25 mouse cellular contexts compared by ENCODE assay signal in genomic region chr10:39547369-39548074, GRCm38 (mm10).
DNase-seq lines count a peak whose midpoint lies in the region; ATAC-seq and TF ChIP-seq lines count a peak whose summit lies in the region.
"Had no signal": no experiment of that assay in that cellular context is flagged by ENCODE, and none has a peak within 500 bp of the region (broad histone marks: within the 10 kb centered on the region; RNA-seq: fewer than 3 reads in every experiment).

No protein-coding gene starts in this region.

- H3K9ac ChIP-seq in heart, embryonic 12.5 days = no peak overlapping the region
- H3K9ac ChIP-seq in liver, postnatal 0 days (replicated peaks) = no peak overlapping the region
- H3K9ac ChIP-seq in liver, embryonic 11.5 days (ENCODE audit: low read depth, low read length) = no peak overlapping the region
- no peak overlapping the region for H3K9ac ChIP-seq in forebrain, embryonic 15.5 days (replicated peaks)
- H3K9ac ChIP-seq in kidney, embryonic 16.5 days (replicated peaks; ENCODE audit: low read length) = no peak overlapping the region
- H3K9ac ChIP-seq: embryonic facial prominence, embryonic 12.5 days; liver, embryonic 12.5 days; midbrain, embryonic 12.5 days had no signal

- no peak overlapping the region for H3K4me2 ChIP-seq in heart, embryonic 12.5 days
- no peak overlapping the region for H3K4me2 ChIP-seq in liver, postnatal 0 days (ENCODE audit: low read depth, low read length)
- no peak overlapping the region for H3K4me2 ChIP-seq in liver, embryonic 11.5 days
- no peak overlapping the region for H3K4me2 ChIP-seq in forebrain, embryonic 15.5 days (replicated peaks)
- H3K4me2 ChIP-seq in kidney, embryonic 16.5 days (replicated peaks; ENCODE audit: low read depth, low read length) = no peak overlapping the region
- H3K4me2 ChIP-seq: embryonic facial prominence, embryonic 12.5 days; liver, embryonic 12.5 days; midbrain, embryonic 12.5 days had no signal

- peaks cover 7% of the 10 kb centered on the region for H3K36me3 ChIP-seq in heart, embryonic 12.5 days
- no peaks in the 10 kb centered on the region for H3K36me3 ChIP-seq in liver, postnatal 0 days (replicated peaks; ENCODE audit: insufficient read depth, low read length)
- peaks cover 2% of the 10 kb centered on the region; the same call in 1 of the 2 replicates for H3K36me3 ChIP-seq in liver, embryonic 11.5 days (ENCODE audit: control insufficient read depth, insufficient read depth, low read length)
- H3K36me3 ChIP-seq in forebrain, embryonic 15.5 days = 0 out of 2 replicates have a peak, but pooled peaks cover 4% of the 10 kb centered on the region
- H3K36me3 ChIP-seq in limb, embryonic 10.5 days = 0 out of 2 replicates have a peak, but pooled peaks cover 3% of the 10 kb centered on the region
- no peaks in the 10 kb centered on the region; the same call in 1 of the 2 replicates for H3K36me3 ChIP-seq in kidney, embryonic 16.5 days (ENCODE audit: insufficient read depth, low read length)
- H3K36me3 ChIP-seq: embryonic facial prominence, embryonic 12.5 days had no signal

- H3K4me3 ChIP-seq in heart, embryonic 12.5 days = no peak overlapping the region
- no peak overlapping the region for H3K4me3 ChIP-seq in liver, postnatal 0 days (ENCODE audit: low read depth, low read length)
- H3K4me3 ChIP-seq in liver, embryonic 11.5 days (ENCODE audit: low read depth, low read length) = no peak overlapping the region
- no peak overlapping the region for H3K4me3 ChIP-seq in forebrain, embryonic 15.5 days
- H3K4me3 ChIP-seq in limb, embryonic 10.5 days = no peak overlapping the region
- no peak overlapping the region for H3K4me3 ChIP-seq in kidney, embryonic 16.5 days (ENCODE audit: low read length)
- H3K4me3 ChIP-seq: embryonic facial prominence, embryonic 12.5 days; gastrocnemius, adult 2 months; heart, embryonic 10.5 days; left cerebral cortex, adult 2 months; liver, embryonic 12.5 days; midbrain, embryonic 12.5 days had no signal

- peaks cover 26% of the 10 kb centered on the region for H3K4me1 ChIP-seq in heart, embryonic 12.5 days (replicated peaks)
- 0 out of 2 replicates have a peak, but pooled peaks cover 3% of the 10 kb centered on the region for H3K4me1 ChIP-seq in liver, postnatal 0 days (ENCODE audit: insufficient read depth)
- 0 out of 2 replicates have a peak, but pooled peaks cover 3% of the 10 kb centered on the region for H3K4me1 ChIP-seq in liver, embryonic 11.5 days (replicated peaks; ENCODE audit: control insufficient read depth, insufficient read depth, low read length)
- peaks cover 58% of the 10 kb centered on the region for H3K4me1 ChIP-seq in forebrain, embryonic 15.5 days
- H3K4me1 ChIP-seq in limb, embryonic 10.5 days = peaks cover 50% of the 10 kb centered on the region
- peaks cover 34% of the 10 kb centered on the region for H3K4me1 ChIP-seq in kidney, embryonic 16.5 days (ENCODE audit: insufficient read depth, low read length)
- H3K4me1 ChIP-seq: liver, embryonic 12.5 days had no signal

- WGBS in heart, embryonic 12.5 days = 81% methylated on average over 3 of the region's 3 CpGs
- 60% methylated on average over 3 of the region's 3 CpGs for WGBS in liver, postnatal 0 days (ENCODE audit: insufficient replicate concordance)
- WGBS in liver, embryonic 11.5 days = 69% methylated on average over 3 of the region's 3 CpGs
- 67% methylated on average over 3 of the region's 3 CpGs for WGBS in forebrain, embryonic 15.5 days
- 68% methylated on average over 3 of the region's 3 CpGs for WGBS in limb, embryonic 10.5 days
- WGBS in kidney, embryonic 16.5 days = 89% methylated on average over 3 of the region's 3 CpGs

- H3K27me3 ChIP-seq in heart, embryonic 12.5 days (replicated peaks) = no peaks in the 10 kb centered on the region
- H3K27me3 ChIP-seq in liver, postnatal 0 days (ENCODE audit: insufficient read depth, low read length) = no peaks in the 10 kb centered on the region
- no peaks in the 10 kb centered on the region for H3K27me3 ChIP-seq in liver, embryonic 11.5 days (replicated peaks; ENCODE audit: control insufficient read depth, insufficient read depth, low read length)
- H3K27me3 ChIP-seq in forebrain, embryonic 15.5 days = no peaks in the 10 kb centered on the region
- no peaks in the 10 kb centered on the region for H3K27me3 ChIP-seq in limb, embryonic 10.5 days (ENCODE audit: low read depth, poor library complexity, severe bottlenecking)
- no peaks in the 10 kb centered on the region for H3K27me3 ChIP-seq in kidney, embryonic 16.5 days (ENCODE audit: insufficient read depth, low read length)
- H3K27me3 ChIP-seq: embryonic facial prominence, embryonic 12.5 days; liver, embryonic 12.5 days; midbrain, embryonic 12.5 days had no signal

- H3K27ac ChIP-seq in heart, embryonic 12.5 days (ENCODE audit: poor library complexity, severe bottlenecking) = no peak overlapping the region
- no peak overlapping the region for H3K27ac ChIP-seq in liver, postnatal 0 days (ENCODE audit: low read depth)
- no peak overlapping the region for H3K27ac ChIP-seq in liver, embryonic 11.5 days (ENCODE audit: low read depth, low read length)
- peak overlapping the region; percentile 67 for H3K27ac ChIP-seq in forebrain, embryonic 15.5 days (replicated peaks)
- peak overlapping the region; percentile 46 for H3K27ac ChIP-seq in limb, embryonic 10.5 days
- no peak overlapping the region for H3K27ac ChIP-seq in kidney, embryonic 16.5 days (ENCODE audit: low read length)
- H3K27ac ChIP-seq: gastrocnemius, adult 2 months; heart, embryonic 10.5 days; kidney, postnatal 0 days; left cerebral cortex, adult 2 months; liver, embryonic 12.5 days had no signal

- no peaks in the 10 kb centered on the region for H3K9me3 ChIP-seq in heart, embryonic 12.5 days (replicated peaks)
- no peaks in the 10 kb centered on the region for H3K9me3 ChIP-seq in liver, postnatal 0 days (ENCODE audit: low read length)
- no peaks in the 10 kb centered on the region for H3K9me3 ChIP-seq in liver, embryonic 11.5 days (ENCODE audit: control insufficient read depth, low read length)
- no peaks in the 10 kb centered on the region for H3K9me3 ChIP-seq in forebrain, embryonic 15.5 days
- no peaks in the 10 kb centered on the region for H3K9me3 ChIP-seq in limb, embryonic 10.5 days (replicated peaks)
- H3K9me3 ChIP-seq in kidney, embryonic 16.5 days (ENCODE audit: low read length) = no peaks in the 10 kb centered on the region
- H3K9me3 ChIP-seq: embryonic facial prominence, embryonic 12.5 days; heart, embryonic 10.5 days; liver, embryonic 12.5 days; midbrain, embryonic 12.5 days had no signal

- no peak for TF ChIP-seq EP300 in liver, postnatal 0 days (IDR thresholded peaks at IDR 0.05; ENCODE audit: low read depth)

- no peak for ATAC-seq in heart, embryonic 12.5 days (ENCODE audit: insufficient number of reproducible peaks, low FRiP score)
- 0 out of 2 replicates have a peak, but pooled peaks have one; percentile 33 for ATAC-seq in liver, postnatal 0 days
- no peak for ATAC-seq in liver, embryonic 11.5 days (replicated peaks; ENCODE audit: low FRiP score)
- no peak; the same call in 1 of the 2 replicates for ATAC-seq in forebrain, embryonic 15.5 days (replicated peaks)
- no peak for ATAC-seq in kidney, embryonic 16.5 days (ENCODE audit: low FRiP score, low TSS enrichment)
- ATAC-seq: CD4-positive, CD25-positive, alpha-beta regulatory T cell, adult 4 months; liver, embryonic 12.5 days had no signal

- no peak for TF ChIP-seq CTCF in liver, postnatal 0 days (IDR thresholded peaks at IDR 0.05; ENCODE audit: low read depth)

- DNase-seq in heart, adult 11 months = peak; percentile 84
- no peak for DNase-seq in liver, postnatal 0 days
- DNase-seq in liver, embryonic 11.5 days (ENCODE audit: low spot score) = no peak
- no peak for DNase-seq in limb, embryonic 10.5 days (ENCODE audit: low spot score)
- no peak for DNase-seq in thymus, postnatal 10 days (ENCODE audit: low spot score in 2 of 2)
- DNase-seq: adrenal gland, postnatal 14 days; cerebellum, adult 2 months; cerebellum, postnatal 25 days; kidney, adult 11 months; left cerebral cortex, postnatal 4 days; lung, adult 2 months; lung, postnatal 14 days; right cerebral cortex, postnatal 25 days; spleen, adult 18-20 months had no signal

Comparison
In these comparisons a context has a peak if more than half of its experiments do, and no peak if none do; other contexts are left out.
1. H3K27ac ChIP-seq: peak in forebrain, embryonic 15.5 days (single experiment) and limb, embryonic 10.5 days (single experiment); none in heart, embryonic 12.5 days (single experiment), liver, postnatal 0 days (single experiment), liver, embryonic 11.5 days (single experiment) and kidney, embryonic 16.5 days (single experiment).